Mouse (Mus musculus): ENCODE measurements around the gene Cyp2u1. TPM values are rescaled to one million over a fixed set of nuclear protein-coding genes. Genes with fewer than 3 reads are reported as not detected.

Gene Cyp2u1
- 1.5 and 1.8 TPM in 2 replicates for polyA plus RNA-seq (2015; fragmentation: Nextera tagmentation; extraction: Ambion mirVana)

- Histone ChIP-seq H3K9me3 (ENCODE audit: low read length) (no peaks in the 10 kb centered on the region), H3K27ac (ENCODE audit: low read length) (no peak within 1 kb of the TSS)
- 2% methylated on average over 66 of the region's 71 CpGs for WGBS
These were observed at the start of gene Cyp2u1 for GRCm38 (mm10) chr3:131302452-131303319. Gene Cyp2u1, minus strand, starts transcription at chr3:131303227.

DNA sequence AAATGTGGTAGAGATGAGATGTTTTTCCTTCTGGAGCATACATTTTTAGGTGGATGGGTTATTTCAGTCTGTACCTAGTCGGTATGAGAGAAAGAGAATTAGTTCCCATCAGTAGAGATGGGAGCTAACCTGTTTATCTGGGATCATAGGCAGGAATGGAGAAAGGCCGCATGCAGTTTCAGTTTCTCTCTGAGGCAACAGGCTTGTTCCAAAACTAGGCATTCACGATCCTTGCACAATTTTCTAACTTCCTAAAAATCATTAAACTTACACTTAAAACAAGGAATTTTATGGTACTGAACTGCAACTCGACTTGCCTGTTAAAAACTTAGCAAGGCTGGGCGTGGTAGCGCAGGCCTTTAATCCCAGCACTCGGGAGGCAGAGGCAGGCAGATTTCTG, 47.5 kb upstream of the Cyp2u1 start:
- H3K27me3 ChIP-seq (replicated peaks; ENCODE audit: insufficient read depth, low read length) = no peaks in the 10 kb centered on the region
- H3K27ac ChIP-seq (ENCODE audit: low read length) = no peak overlapping the region
- H3K9ac ChIP-seq (replicated peaks; ENCODE audit: low read depth) = no peak overlapping the region
- H3K36me3 ChIP-seq (ENCODE audit: insufficient read depth, low read length) = no peaks in the 10 kb centered on the region
- no peak overlapping the region for H3K4me2 ChIP-seq (replicated peaks; ENCODE audit: low read depth, low read length)
- DNase-seq (ENCODE audit: low spot score) = no peak
- no peak for ATAC-seq
- H3K9me3 ChIP-seq (ENCODE audit: low read length) = no peaks in the 10 kb centered on the region
- H3K4me3 ChIP-seq (ENCODE audit: low read depth, low read length) = no peak overlapping the region
- no peaks in the 10 kb centered on the region for H3K4me1 ChIP-seq (ENCODE audit: insufficient read depth, low read depth, low read length)
- TF ChIP-seq EP300 (IDR thresholded peaks at IDR 0.05) (no peak), CTCF (IDR thresholded peaks at IDR 0.05) (no peak)
- 85% methylated on average over 7 of the region's 7 CpGs for WGBS

More at GRCm38 (mm10) chr3:131302452-131303319, at the start of gene Cyp2u1:
- Histone ChIP-seq H3K4me3 (ENCODE audit: low read depth, low read length) (peak within 1 kb of the TSS; percentile 56), H3K9ac (replicated peaks; ENCODE audit: low read depth) (no peak within 1 kb of the TSS), H3K27me3 (replicated peaks; ENCODE audit: insufficient read depth, low read length) (no peaks in the 10 kb centered on the region), H3K36me3 (ENCODE audit: insufficient read depth, low read length) (no peaks in the 10 kb centered on the region), H3K4me1 (ENCODE audit: insufficient read depth, low read depth, low read length) (0 out of 2 replicates have a peak, but pooled peaks cover 7% of the 10 kb centered on the region), H3K4me2 (replicated peaks; ENCODE audit: low read depth, low read length) (peak within 1 kb of the TSS; percentile 98)
- peak; percentile 98 for ATAC-seq
- TF ChIP-seq EP300 (IDR thresholded peaks at IDR 0.05) (no peak), CTCF (IDR thresholded peaks at IDR 0.05) (peak; percentile 58)
- peak; percentile 92 for DNase-seq (ENCODE audit: low spot score)

GRCm38 (mm10) chr3:131349013-131349412, 46.0 kb upstream of the Cyp2u1 start:
- Histone ChIP-seq H3K9me3 (ENCODE audit: low read length) (no peaks in the 10 kb centered on the region), H3K4me1 (ENCODE audit: insufficient read depth, low read depth, low read length) (no peaks in the 10 kb centered on the region), H3K4me2 (replicated peaks; ENCODE audit: low read depth, low read length) (no peak overlapping the region), H3K27ac (ENCODE audit: low read length) (no peak overlapping the region), H3K4me3 (ENCODE audit: low read depth, low read length) (no peak overlapping the region), H3K27me3 (replicated peaks; ENCODE audit: insufficient read depth, low read length) (no peaks in the 10 kb centered on the region), H3K9ac (replicated peaks; ENCODE audit: low read depth) (no peak overlapping the region), H3K36me3 (ENCODE audit: insufficient read depth, low read length) (no peaks in the 10 kb centered on the region)
- WGBS = 81% methylated on average over 6 of the region's 6 CpGs
- no peak for DNase-seq (ENCODE audit: low spot score)
- TF ChIP-seq EP300 (IDR thresholded peaks at IDR 0.05) (no peak), CTCF (IDR thresholded peaks at IDR 0.05) (no peak)
- no peak for ATAC-seq

- no peak overlapping the region for H3K27ac ChIP-seq (ENCODE audit: low read length)
- 72% methylated on average over 3 of the region's 3 CpGs for WGBS
- H3K9ac ChIP-seq (replicated peaks; ENCODE audit: low read depth) = no peak overlapping the region
- no peaks in the 10 kb centered on the region for H3K36me3 ChIP-seq (ENCODE audit: insufficient read depth, low read length)
- H3K4me3 ChIP-seq (ENCODE audit: low read depth, low read length) = no peak overlapping the region
- ATAC-seq (no peak), DNase-seq (ENCODE audit: low spot score) (no peak)
- no peak overlapping the region for H3K4me2 ChIP-seq (replicated peaks; ENCODE audit: low read depth, low read length)
- TF ChIP-seq EP300 (IDR thresholded peaks at IDR 0.05) = no peak
- no peak for TF ChIP-seq CTCF (IDR thresholded peaks at IDR 0.05)
- no peaks in the 10 kb centered on the region for H3K4me1 ChIP-seq (ENCODE audit: insufficient read depth, low read depth, low read length)
- no peaks in the 10 kb centered on the region for H3K9me3 ChIP-seq (ENCODE audit: low read length)
- H3K27me3 ChIP-seq (replicated peaks; ENCODE audit: insufficient read depth, low read length) = no peaks in the 10 kb centered on the region
These were observed 45.5 kb upstream of the Cyp2u1 start for GRCm38 (mm10) chr3:131348579-131348950.

DNA sequence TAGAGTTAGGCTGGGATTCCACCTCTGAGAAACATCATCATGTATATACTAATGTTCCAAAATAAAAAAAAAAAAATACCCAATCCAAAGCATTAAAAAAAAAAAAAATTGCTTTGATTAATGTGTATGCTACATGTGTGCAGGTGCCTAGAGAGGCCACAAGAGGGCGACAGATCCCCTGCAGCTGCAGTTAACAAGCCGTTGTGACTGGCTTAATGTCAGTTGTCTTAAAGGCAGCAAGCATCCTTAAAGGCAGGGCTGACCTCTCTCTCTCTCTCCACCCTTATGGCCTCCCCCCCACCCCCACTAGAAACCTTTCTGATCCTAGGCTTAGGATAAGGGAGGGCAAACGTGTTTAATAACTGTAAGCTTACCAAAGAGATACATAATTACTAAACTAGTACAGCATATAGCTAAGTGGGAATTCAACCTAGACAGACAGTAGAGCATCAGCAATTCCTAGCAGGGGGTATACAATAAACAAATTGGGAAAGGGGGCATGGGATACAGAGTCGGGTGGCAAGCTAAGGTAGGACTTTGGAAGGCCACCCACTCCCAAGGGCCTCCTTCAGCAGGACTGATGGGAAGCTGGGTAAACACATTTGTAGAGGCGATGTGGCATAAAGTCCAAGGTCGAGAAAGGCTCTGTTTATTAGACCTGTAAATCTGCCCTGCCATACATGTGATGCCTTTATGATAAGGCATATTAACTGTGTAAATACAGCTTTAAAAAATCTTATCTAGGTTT, 45.0 kb upstream of the Cyp2u1 start:
- peak; percentile 54 for DNase-seq (ENCODE audit: low spot score)
- Histone ChIP-seq H3K9ac (replicated peaks; ENCODE audit: low read depth) (no peak overlapping the region), H3K36me3 (ENCODE audit: insufficient read depth, low read length) (no peaks in the 10 kb centered on the region), H3K4me2 (replicated peaks; ENCODE audit: low read depth, low read length) (no peak overlapping the region), H3K4me3 (ENCODE audit: low read depth, low read length) (no peak overlapping the region), H3K27me3 (replicated peaks; ENCODE audit: insufficient read depth, low read length) (no peaks in the 10 kb centered on the region), H3K27ac (ENCODE audit: low read length) (no peak overlapping the region), H3K9me3 (ENCODE audit: low read length) (no peaks in the 10 kb centered on the region), H3K4me1 (ENCODE audit: insufficient read depth, low read depth, low read length) (no peaks in the 10 kb centered on the region)
- ATAC-seq = no peak
- no peak for TF ChIP-seq EP300 (IDR thresholded peaks at IDR 0.05)
- TF ChIP-seq CTCF (IDR thresholded peaks at IDR 0.05) = peak; percentile 82
- 44% methylated on average over 6 of the region's 6 CpGs for WGBS

DNA sequence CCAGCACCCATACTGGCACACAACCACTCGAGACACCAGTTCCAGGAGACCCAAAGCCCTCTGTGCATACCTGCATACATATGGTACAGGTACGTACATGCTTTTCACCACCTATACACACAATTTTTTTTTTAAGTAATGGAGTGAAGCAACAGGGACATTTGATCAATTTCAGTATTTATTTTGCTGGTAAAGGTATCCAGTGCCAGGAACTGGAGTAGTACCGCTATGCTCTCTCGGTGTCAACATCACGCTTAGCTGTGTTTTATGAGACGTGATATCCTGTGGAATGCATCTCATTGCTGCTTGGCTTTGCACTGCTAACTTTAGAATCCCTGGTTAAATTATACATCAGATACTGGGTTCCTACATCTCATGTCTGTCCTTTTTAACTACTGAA, 42.9 kb upstream of the Cyp2u1 start:
- Histone ChIP-seq H3K4me1 (ENCODE audit: insufficient read depth, low read depth, low read length) (no peaks in the 10 kb centered on the region), H3K4me3 (ENCODE audit: low read depth, low read length) (no peak overlapping the region), H3K27ac (ENCODE audit: low read length) (no peak overlapping the region), H3K36me3 (ENCODE audit: insufficient read depth, low read length) (no peaks in the 10 kb centered on the region), H3K9ac (replicated peaks; ENCODE audit: low read depth) (no peak overlapping the region), H3K4me2 (replicated peaks; ENCODE audit: low read depth, low read length) (no peak overlapping the region), H3K9me3 (ENCODE audit: low read length) (no peaks in the 10 kb centered on the region), H3K27me3 (replicated peaks; ENCODE audit: insufficient read depth, low read length) (no peaks in the 10 kb centered on the region)
- DNase-seq (ENCODE audit: low spot score) = no peak
- ATAC-seq = no peak
- WGBS = 89% methylated on average over 6 of the region's 6 CpGs
- TF ChIP-seq CTCF (IDR thresholded peaks at IDR 0.05) (no peak), EP300 (IDR thresholded peaks at IDR 0.05) (no peak)

Data from lung, postnatal 0 days (tissue).